Comparison of ENCODE assay signal across 25 mouse cellular contexts in the genomic region with DNA sequence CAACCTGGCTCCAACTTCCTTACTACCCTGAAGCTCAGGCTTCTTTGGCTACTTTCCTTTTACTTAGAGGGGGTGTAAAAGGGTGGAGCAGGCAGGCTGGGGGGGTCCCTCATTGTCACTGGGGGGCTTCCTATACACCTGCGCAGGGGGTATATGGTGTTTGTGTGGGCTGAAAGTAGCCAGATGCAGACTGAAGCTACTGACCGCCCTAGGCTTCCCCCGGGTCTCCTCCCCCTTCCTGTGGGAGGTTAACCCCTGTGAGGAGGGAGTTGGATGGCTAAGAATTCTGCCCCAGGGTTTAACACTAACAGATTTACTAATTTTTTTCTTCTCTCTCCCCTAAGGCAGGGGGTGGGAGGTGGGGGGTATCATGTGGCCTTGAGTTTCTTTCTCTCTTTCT. TPM values are rescaled to one million over a fixed set of nuclear protein-coding genes. Genes with fewer than 3 reads are reported as not detected.
DNase-seq lines count a peak whose midpoint lies in the region; ATAC-seq and TF ChIP-seq lines count a peak whose summit lies in the region.
"Had no signal": no experiment of that assay in that cellular context is flagged by ENCODE, and none has a peak within 500 bp of the region (broad histone marks: within the 10 kb centered on the region; RNA-seq: fewer than 3 reads in every experiment).

No protein-coding gene starts in this region.

- H3K4me1 ChIP-seq in hindbrain, embryonic 13.5 days (replicated peaks) = peaks cover 45% of the 10 kb centered on the region
- H3K4me1 ChIP-seq in hindbrain, embryonic 16.5 days (ENCODE audit: control insufficient read depth, insufficient read depth, low read depth, low read length) = peaks cover 29% of the 10 kb centered on the region
- H3K4me1 ChIP-seq in thymus, adult 2 months (replicated peaks; ENCODE audit: control insufficient read depth, insufficient read depth, low read length) = peaks cover 44% of the 10 kb centered on the region

- H3K4me2 ChIP-seq in hindbrain, embryonic 13.5 days = no peak overlapping the region
- H3K4me2 ChIP-seq in hindbrain, embryonic 16.5 days (ENCODE audit: low read length) = no peak overlapping the region
- H3K4me2 ChIP-seq: hindbrain, embryonic 14.5 days; liver, embryonic 11.5 days; lung, embryonic 14.5 days; neural tube, embryonic 13.5 days had no signal

- ATAC-seq in hindbrain, embryonic 13.5 days (ENCODE audit: low FRiP score) = no peak
- no peak for ATAC-seq in hindbrain, embryonic 16.5 days
- ATAC-seq in hematopoietic stem cell, adult 5-6 weeks (replicated peaks in 1 of 2; ENCODE audit: insufficient read depth in 1 of 2, low FRiP score in 2 of 2, low TSS enrichment in 1 of 2, low read depth in 1 of 2, poor library complexity in 2 of 2, severe bottlenecking in 2 of 2) = peak; percentile 19 to 44; a peak in 2 of 4 replicates
- no peak for ATAC-seq in megakaryocyte-erythroid progenitor cell, adult 5-6 weeks (replicated peaks; ENCODE audit: low FRiP score, low TSS enrichment, poor library complexity, severe bottlenecking)
- ATAC-seq: forebrain, embryonic 16.5 days; intestine, postnatal 0 days; Patski had no signal

- H3K36me3 ChIP-seq in hindbrain, embryonic 13.5 days = peaks cover 58% of the 10 kb centered on the region
- H3K36me3 ChIP-seq in hindbrain, embryonic 16.5 days (ENCODE audit: control insufficient read depth, insufficient read depth, low read length) = peaks cover 15% of the 10 kb centered on the region
- 0 out of 2 replicates have a peak, but pooled peaks cover 6% of the 10 kb centered on the region for H3K36me3 ChIP-seq in thymus, adult 2 months (ENCODE audit: control insufficient read depth, insufficient read depth, low read length)

- TF ChIP-seq CTCF in thymus, adult 2 months (IDR thresholded peaks at IDR 0.05; ENCODE audit: borderline replicate concordance, control insufficient read depth, extremely low read depth, insufficient read depth, low read length, poor library complexity) = no peak

- H3K9ac ChIP-seq in hindbrain, embryonic 13.5 days = peak overlapping the region; percentile 39; the same call in 1 of the 2 replicates
- H3K9ac ChIP-seq in hindbrain, embryonic 16.5 days (ENCODE audit: low read depth, low read length) = no peak overlapping the region
- H3K9ac ChIP-seq: hindbrain, embryonic 14.5 days; lung, embryonic 14.5 days; neural tube, embryonic 13.5 days had no signal

- no peak overlapping the region for H3K4me3 ChIP-seq in hindbrain, embryonic 13.5 days
- no peak overlapping the region for H3K4me3 ChIP-seq in hindbrain, embryonic 16.5 days (ENCODE audit: low read length)
- H3K4me3 ChIP-seq in thymus, adult 2 months (ENCODE audit: control insufficient read depth, insufficient read depth, low read length) = no peak overlapping the region
- H3K4me3 ChIP-seq: erythroblast, embryonic 14.5 days; gastrocnemius, adult 2 months; heart, adult 2 months; neural tube, embryonic 13.5 days had no signal

- H3K27ac ChIP-seq in hindbrain, embryonic 13.5 days = no peak overlapping the region
- H3K27ac ChIP-seq in hindbrain, embryonic 16.5 days (ENCODE audit: low read depth, low read length) = no peak overlapping the region
- peak overlapping the region; percentile 71 for H3K27ac ChIP-seq in thymus, adult 2 months (ENCODE audit: control insufficient read depth, insufficient read depth, low read length)
- H3K27ac ChIP-seq: gastrocnemius, adult 2 months; heart, adult 2 months; hindbrain, embryonic 14.5 days; neural tube, embryonic 13.5 days had no signal

- no peaks in the 10 kb centered on the region for H3K9me3 ChIP-seq in hindbrain, embryonic 13.5 days
- no peaks in the 10 kb centered on the region for H3K9me3 ChIP-seq in hindbrain, embryonic 16.5 days (ENCODE audit: control insufficient read depth, low read length)
- H3K9me3 ChIP-seq: neural tube, embryonic 13.5 days had no signal

- no peaks in the 10 kb centered on the region for H3K27me3 ChIP-seq in hindbrain, embryonic 13.5 days
- no peaks in the 10 kb centered on the region for H3K27me3 ChIP-seq in hindbrain, embryonic 16.5 days (replicated peaks; ENCODE audit: control insufficient read depth, insufficient read depth, low read length)
- H3K27me3 ChIP-seq in thymus, adult 2 months (ENCODE audit: control insufficient read depth, insufficient read depth, low read length) = no peaks in the 10 kb centered on the region
- H3K27me3 ChIP-seq: neural tube, embryonic 13.5 days; Patski had no signal

- 39% methylated on average over 3 of the region's 3 CpGs for WGBS in hindbrain, embryonic 13.5 days
- WGBS in hindbrain, embryonic 16.5 days = 44% methylated on average over 3 of the region's 3 CpGs
- WGBS in thymus, adult 2 months = 2% methylated on average over 3 of the region's 3 CpGs

- peak; percentile 38 for DNase-seq in thymus, adult 2 months
- DNase-seq in thymus, postnatal 10 days (ENCODE audit: low spot score in 2 of 2) = no peak
- DNase-seq in yolk sac, embryonic 10.5 days (ENCODE audit: low spot score) = no peak
- DNase-seq: adrenal gland, postnatal 36 days; cerebellum, adult 9-11 months; embryo, embryonic 11 days; gastrocnemius, adult 2 months; heart, adult 2 months; layer of hippocampus, adult 9-11 months; lung, embryonic 14.5 days; right cerebral cortex, postnatal 4 days had no signal

- no peak for TF ChIP-seq POLR2A in thymus, adult 2 months (IDR thresholded peaks at IDR 0.05; ENCODE audit: control insufficient read depth, extremely low read depth, insufficient read depth, low read length, poor library complexity)

RNA-seq across cellular contexts. Expression of gene Nanos3, which starts 8.5 kb away (rescaled TPM):
- polyA plus RNA-seq in hindbrain, embryonic 13.5 days (2015; fragmentation: Nextera tagmentation; extraction: Ambion mirVana) = 10.3 and 10.9 TPM in 2 replicates
- polyA plus RNA-seq in hindbrain, embryonic 16.5 days (2015; fragmentation: Nextera tagmentation; extraction: Ambion mirVana) = 6.2 and 6.8 TPM in 2 replicates
- 5.5 and 8.5 TPM in 2 replicates for polyA plus RNA-seq in thymus, adult 2 months (2012; rRNA removed)
- total RNA-seq in hematopoietic stem cell, adult 5-6 weeks (2017) = not detected in 2 replicates
- 2.9 and 5.0 TPM in 2 replicates for total RNA-seq in megakaryocyte-erythroid progenitor cell, adult 5-6 weeks (2014; fragmentation: Nextera tagmentation)
- total RNA-seq in megakaryocyte-erythroid progenitor cell, adult 5-6 weeks (2017) = not detected in 2 replicates
- total RNA-seq: gastrocnemius, adult 2 months; megakaryocyte, adult 5-6 weeks had no signal
- polyA plus RNA-seq: erythroblast, embryonic 14.5 days; urinary bladder, adult 2 months had no signal

RNA-seq across cellular contexts. Expression of gene 4930432K21Rik, which starts 28.7 kb away (rescaled TPM):
- 1.9 and 2.9 TPM in 2 replicates for polyA plus RNA-seq in hindbrain, embryonic 13.5 days (2015; fragmentation: Nextera tagmentation; extraction: Ambion mirVana)
- 2.7 and 2.9 TPM in 2 replicates for polyA plus RNA-seq in hindbrain, embryonic 16.5 days (2015; fragmentation: Nextera tagmentation; extraction: Ambion mirVana)
- polyA plus RNA-seq in thymus, adult 2 months (2012; rRNA removed) = 1.9 and 2.4 TPM in 2 replicates
- 2.7 and 3.8 TPM in 2 replicates for total RNA-seq in hematopoietic stem cell, adult 5-6 weeks (2017)
- total RNA-seq in megakaryocyte-erythroid progenitor cell, adult 5-6 weeks (2014; fragmentation: Nextera tagmentation) = 0.49 and 0.50 TPM in 2 replicates
- total RNA-seq in megakaryocyte-erythroid progenitor cell, adult 5-6 weeks (2017) = 1.1 and 1.7 TPM in 2 replicates
- polyA plus RNA-seq: erythroblast, embryonic 14.5 days had no signal

RNA-seq across cellular contexts. Expression of gene Cc2d1a, which starts 28.8 kb away (rescaled TPM):
- polyA plus RNA-seq in hindbrain, embryonic 13.5 days (2015; fragmentation: Nextera tagmentation; extraction: Ambion mirVana) = 24.4 and 26.5 TPM in 2 replicates
- polyA plus RNA-seq in hindbrain, embryonic 16.5 days (2015; fragmentation: Nextera tagmentation; extraction: Ambion mirVana) = 53.3 and 54.5 TPM in 2 replicates
- polyA plus RNA-seq in thymus, adult 2 months (2012; rRNA removed) = 49.8 and 54.6 TPM in 2 replicates
- 5.8 and 7.0 TPM in 2 replicates for total RNA-seq in hematopoietic stem cell, adult 5-6 weeks (2017)
- total RNA-seq in megakaryocyte-erythroid progenitor cell, adult 5-6 weeks (2014; fragmentation: Nextera tagmentation) = 8.6 and 10.7 TPM in 2 replicates
- total RNA-seq in megakaryocyte-erythroid progenitor cell, adult 5-6 weeks (2017) = 3.2 and 6.9 TPM in 2 replicates

RNA-seq across cellular contexts. Expression of gene Podnl1, which starts 50.8 kb away (rescaled TPM):
- 0.48 and 0.52 TPM in 2 replicates for polyA plus RNA-seq in hindbrain, embryonic 13.5 days (2015; fragmentation: Nextera tagmentation; extraction: Ambion mirVana)
- polyA plus RNA-seq in hindbrain, embryonic 16.5 days (2015; fragmentation: Nextera tagmentation; extraction: Ambion mirVana) = 0.51 and 0.55 TPM in 2 replicates
- polyA plus RNA-seq in thymus, adult 2 months (2012; rRNA removed) = 6.6 and 7.7 TPM in 2 replicates
- total RNA-seq in hematopoietic stem cell, adult 5-6 weeks (2017) = 1.4 and 2.7 TPM in 2 replicates
- 0.79 TPM in 1 of 2 replicates, not detected in the other for total RNA-seq in megakaryocyte-erythroid progenitor cell, adult 5-6 weeks (2014; fragmentation: Nextera tagmentation)
- 0.14 TPM in 1 of 2 replicates, not detected in the other for total RNA-seq in megakaryocyte-erythroid progenitor cell, adult 5-6 weeks (2017)
- total RNA-seq: gastrocnemius, adult 2 months; heart, adult 2 months; left cerebral cortex, postnatal 10 days had no signal
- polyA plus RNA-seq: erythroblast, embryonic 14.5 days had no signal

Comparison
In these comparisons a context has a peak if more than half of its experiments do, and no peak if none do; other contexts are left out.
1. ATAC-seq: peak in hematopoietic stem cell, adult 5-6 weeks (2 of 2); none in hindbrain, embryonic 13.5 days (single experiment), hindbrain, embryonic 16.5 days (single experiment) and megakaryocyte-erythroid progenitor cell, adult 5-6 weeks (single experiment).